Mouse (Mus musculus) CH12.LX (cell line): ENCODE data around the gene Jagn1.

Experiments
- CTCF ChIP-seq, 2 experiments: IDR thresholded peaks in 1 of 2; conservative IDR thresholded peaks in 1 of 2; 2 replicates each; pipeline ENCODE4 v1.5.1; 2011 to 2012; ENCODE audit warnings: low read depth in 2 of 2, low read length in 2 of 2, improper control_type of control experiment in 1 of 2, inconsistent platforms in 1 of 2, mild to moderate bottlenecking in 1 of 2, moderate library complexity in 1 of 2
- POLR2A ChIP-seq: IDR thresholded peaks from 2 replicates; pipeline ENCODE4 v1.6.1; 2011; ENCODE audit warnings: low read depth, mild to moderate bottlenecking, improper control_type of control experiment, low read length

GRCm38 (mm10) chr6:113478906-113479305 is 36.5 kb downstream of the Jagn1 start:
- TF ChIP-seq CTCF (conservative IDR thresholded peaks at IDR 0.05 in 1 of 2, IDR thresholded peaks at IDR 0.05 in 1 of 2; ENCODE audit: low read depth in 2 of 2, low read length in 2 of 2): no peak
- no peak for TF ChIP-seq POLR2A
